Mouse (Mus musculus) myocyte (in vitro differentiated cells): ENCODE results near the gene Banf2.

ENCODE experiments used
- CEBPB ChIP-seq: IDR thresholded peaks from 2 replicates; pipeline ENCODE4 v1.6.1; 2011; ENCODE audit warnings: mild to moderate bottlenecking, moderate library complexity; ENCODE audit not compliant: poor library complexity, insufficient read depth, severe bottlenecking
- MAX ChIP-seq: IDR thresholded peaks from one replicate; pipeline ENCODE4 v1.6.1; 2011; ENCODE audit warnings: low read depth, mild to moderate bottlenecking, control low read depth
- MYOD1 ChIP-seq, 3 experiments: IDR thresholded peaks; one replicate each; pipeline ENCODE4 v1.6.1; 2011; ENCODE audit warnings: control low read depth in 2 of 3, low read depth in 2 of 3, mild to moderate bottlenecking in 2 of 3, moderate library complexity in 1 of 3; ENCODE audit not compliant: insufficient read length in 2 of 3, control insufficient read depth in 1 of 3
- POLR2A ChIP-seq: IDR thresholded peaks from one replicate; pipeline ENCODE4 v1.6.1; 2011; ENCODE audit warnings: low read depth, mild to moderate bottlenecking, control low read depth, moderate library complexity; ENCODE audit not compliant: insufficient read length
- POLR2AphosphoS2 ChIP-seq: IDR thresholded peaks from one replicate; pipeline ENCODE4 v1.6.1; 2011; ENCODE audit warnings: low read depth, control low read depth; ENCODE audit not compliant: insufficient read length
- TCF12 ChIP-seq: IDR thresholded peaks from one replicate; pipeline ENCODE4 v1.6.1; 2011; ENCODE audit warnings: mild to moderate bottlenecking, control low read depth; ENCODE audit not compliant: poor library complexity, insufficient read depth, severe bottlenecking
- USF1 ChIP-seq: IDR thresholded peaks from one replicate; pipeline ENCODE4 v1.6.1; 2011; ENCODE audit warnings: low read depth, mild to moderate bottlenecking, control low read depth, moderate library complexity

DNA sequence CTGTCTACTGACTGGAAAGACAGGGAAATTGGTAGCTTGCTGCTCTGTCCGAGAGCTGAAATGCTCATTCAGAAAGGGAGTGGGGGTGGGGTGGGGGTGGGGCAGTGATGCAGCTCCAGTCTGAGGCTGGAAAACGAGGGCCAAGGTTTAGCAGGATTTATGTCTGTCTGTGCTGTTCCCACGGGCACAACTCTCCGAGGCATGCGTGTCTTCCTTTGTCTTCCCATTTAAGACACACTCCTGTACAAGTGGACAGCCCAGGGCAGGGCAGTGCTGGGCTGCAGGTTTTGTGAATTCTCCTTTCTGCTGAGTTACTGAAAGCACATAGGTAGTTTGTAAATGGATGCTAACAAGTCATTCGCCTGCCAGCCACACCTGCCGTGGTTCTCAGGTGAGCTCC lies 39.8 kb downstream of the Banf2 start:
- TF ChIP-seq USF1, result no peak
- no peak for TF ChIP-seq POLR2A
- TF ChIP-seq MAX, result no peak
- no peak for TF ChIP-seq POLR2AphosphoS2
- no peak for TF ChIP-seq CEBPB
- no peak for TF ChIP-seq MYOD1 (IDR thresholded peaks at IDR 0.05; ENCODE audit: control insufficient read depth in 1 of 3, insufficient read length in 2 of 3, low read depth in 2 of 3)
- TF ChIP-seq TCF12, result no peak
